Mouse (Mus musculus) E14TG2a.4 (cell line): ENCODE data around the gene Ust.

Experiments
- CTCF ChIP-seq: conservative IDR thresholded peaks from 2 replicates; pipeline ENCODE4 v1.5.1; 2014; ENCODE audit warnings: low read length
- NANOG ChIP-seq: IDR thresholded peaks from 2 replicates; pipeline ENCODE4 v1.6.1; 2014; ENCODE audit warnings: borderline replicate concordance, low read length, mixed read lengths

DNA sequence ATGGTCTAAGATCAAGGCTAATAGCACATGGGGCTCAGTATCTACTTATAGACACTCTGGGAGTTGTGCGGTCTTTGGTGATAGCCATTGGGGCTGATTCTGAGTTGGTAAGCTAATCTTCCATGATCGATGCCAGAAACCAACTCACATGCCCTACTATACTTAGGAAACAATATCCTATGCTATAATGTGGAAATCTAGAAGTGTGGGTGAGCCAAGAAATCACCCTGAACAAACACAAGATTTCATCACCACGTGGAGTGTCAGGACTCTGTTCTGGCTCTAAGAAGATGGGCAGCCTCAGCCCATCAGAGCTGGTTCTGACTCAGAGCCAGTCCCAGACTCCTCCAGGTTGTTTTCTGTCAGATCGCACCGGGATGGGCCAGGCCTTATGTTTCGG, 286.1 kb downstream of the Ust start:
- TF ChIP-seq CTCF: no peak
- no peak for TF ChIP-seq NANOG
